Mouse (Mus musculus): Measurements from ENCODE around the gene Nadk. TPM values are rescaled to one million over a fixed set of nuclear protein-coding genes. Genes with fewer than 3 reads are reported as not detected.

Nadk gene
- polyA plus RNA-seq, 1 experiment from 2014 or later = 98.2 TPM

GRCm38 (mm10) chr4:155613264-155613663 lies 51.1 kb downstream of the Nadk start:
- Histone ChIP-seq H3K4me2 (ENCODE audit: low read depth, low read length) (no peak overlapping the region), H3K4me3 (ENCODE audit: low read length) (no peak overlapping the region), H3K27ac (ENCODE audit: low read length) (no peak overlapping the region), H3K4me1 (ENCODE audit: control insufficient read depth, insufficient read depth, low read length) (no peaks in the 10 kb centered on the region), H3K9ac (ENCODE audit: low read depth, low read length) (no peak overlapping the region), H3K27me3 (replicated peaks; ENCODE audit: control insufficient read depth, insufficient read depth, low read length) (no peaks in the 10 kb centered on the region), H3K36me3 (ENCODE audit: control insufficient read depth, insufficient read depth, low read length) (peaks cover 9% of the 10 kb centered on the region), H3K9me3 (ENCODE audit: control insufficient read depth, low read length) (no peaks in the 10 kb centered on the region)
- 91% methylated on average over 3 of the region's 3 CpGs for WGBS
- no peak for ATAC-seq

DNA sequence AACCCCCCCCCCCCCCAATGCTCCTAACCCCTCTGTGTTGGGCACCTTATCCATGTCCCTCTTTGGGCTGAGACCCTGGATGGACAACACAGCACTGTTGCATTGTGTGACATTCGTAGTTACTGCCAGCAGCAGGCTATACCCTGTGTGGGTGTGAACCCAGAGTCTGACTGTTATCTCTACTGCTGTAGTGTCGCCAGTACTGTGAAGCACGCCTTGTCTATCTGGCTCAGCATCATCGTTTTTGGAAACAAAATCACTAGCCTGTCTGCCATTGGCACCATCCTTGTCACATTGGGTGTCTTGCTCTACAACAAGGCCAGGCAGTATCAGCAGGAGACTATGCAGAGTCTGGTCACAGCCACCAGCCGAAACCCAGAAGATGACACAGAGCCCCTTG lies 56.1 kb downstream of the Nadk start:
- Histone ChIP-seq H3K27ac (ENCODE audit: low read length) (no peak overlapping the region), H3K4me1 (ENCODE audit: control insufficient read depth, insufficient read depth, low read length) (no peaks in the 10 kb centered on the region), H3K4me2 (ENCODE audit: low read depth, low read length) (no peak overlapping the region), H3K27me3 (replicated peaks; ENCODE audit: control insufficient read depth, insufficient read depth, low read length) (no peaks in the 10 kb centered on the region), H3K9ac (ENCODE audit: low read depth, low read length) (no peak overlapping the region), H3K4me3 (ENCODE audit: low read length) (no peak overlapping the region), H3K36me3 (ENCODE audit: control insufficient read depth, insufficient read depth, low read length) (peaks cover 11% of the 10 kb centered on the region; the same call in 1 of the 2 replicates), H3K9me3 (ENCODE audit: control insufficient read depth, low read length) (no peaks in the 10 kb centered on the region)
- 93% methylated on average over 5 of the region's 5 CpGs for WGBS
- ATAC-seq = no peak

- under 1% methylated on average over 84 of the region's 84 CpGs for WGBS
These were observed 62.4 kb downstream of the Nadk start, which contains the start of gene Cdk11b for GRCm38 (mm10) chr4:155624338-155625291. Cdk11b (plus strand) TSS chr4:155624854.

GRCm38 (mm10) chr4:155630267-155630666 lies 68.1 kb downstream of the Nadk start:
- H3K4me3 ChIP-seq (ENCODE audit: low read length) = no peak overlapping the region
- ATAC-seq = no peak
- H3K9ac ChIP-seq (ENCODE audit: low read depth, low read length) = no peak overlapping the region
- no peak overlapping the region for H3K27ac ChIP-seq (ENCODE audit: low read length)
- peaks cover 1% of the 10 kb centered on the region; the same call in 1 of the 2 replicates for H3K4me1 ChIP-seq (ENCODE audit: control insufficient read depth, insufficient read depth, low read length)
- no peaks in the 10 kb centered on the region for H3K9me3 ChIP-seq (ENCODE audit: control insufficient read depth, low read length)
- H3K36me3 ChIP-seq (ENCODE audit: control insufficient read depth, insufficient read depth, low read length) = peaks cover 11% of the 10 kb centered on the region; the same call in 1 of the 2 replicates
- WGBS = 88% methylated on average over 6 of the region's 6 CpGs
- H3K4me2 ChIP-seq (ENCODE audit: low read depth, low read length) = no peak overlapping the region
- no peaks in the 10 kb centered on the region for H3K27me3 ChIP-seq (replicated peaks; ENCODE audit: control insufficient read depth, insufficient read depth, low read length)

More at GRCm38 (mm10) chr4:155624338-155625291, 62.4 kb downstream of the Nadk start, which contains the start of gene Cdk11b:
- Histone ChIP-seq H3K9ac (ENCODE audit: low read depth, low read length) (peak within 1 kb of the TSS; percentile 90), H3K4me2 (ENCODE audit: low read depth, low read length) (peak within 1 kb of the TSS; percentile 83), H3K4me1 (ENCODE audit: control insufficient read depth, insufficient read depth, low read length) (peaks cover 6% of the 10 kb centered on the region), H3K27ac (ENCODE audit: low read length) (peak within 1 kb of the TSS; percentile 94), H3K27me3 (replicated peaks; ENCODE audit: control insufficient read depth, insufficient read depth, low read length) (no peaks in the 10 kb centered on the region), H3K36me3 (ENCODE audit: control insufficient read depth, insufficient read depth, low read length) (0 out of 2 replicates have a peak, but pooled peaks cover 3% of the 10 kb centered on the region), H3K9me3 (ENCODE audit: control insufficient read depth, low read length) (no peaks in the 10 kb centered on the region), H3K4me3 (ENCODE audit: low read length) (peak within 1 kb of the TSS; percentile 98)
- peak; percentile 100 for ATAC-seq

DNA sequence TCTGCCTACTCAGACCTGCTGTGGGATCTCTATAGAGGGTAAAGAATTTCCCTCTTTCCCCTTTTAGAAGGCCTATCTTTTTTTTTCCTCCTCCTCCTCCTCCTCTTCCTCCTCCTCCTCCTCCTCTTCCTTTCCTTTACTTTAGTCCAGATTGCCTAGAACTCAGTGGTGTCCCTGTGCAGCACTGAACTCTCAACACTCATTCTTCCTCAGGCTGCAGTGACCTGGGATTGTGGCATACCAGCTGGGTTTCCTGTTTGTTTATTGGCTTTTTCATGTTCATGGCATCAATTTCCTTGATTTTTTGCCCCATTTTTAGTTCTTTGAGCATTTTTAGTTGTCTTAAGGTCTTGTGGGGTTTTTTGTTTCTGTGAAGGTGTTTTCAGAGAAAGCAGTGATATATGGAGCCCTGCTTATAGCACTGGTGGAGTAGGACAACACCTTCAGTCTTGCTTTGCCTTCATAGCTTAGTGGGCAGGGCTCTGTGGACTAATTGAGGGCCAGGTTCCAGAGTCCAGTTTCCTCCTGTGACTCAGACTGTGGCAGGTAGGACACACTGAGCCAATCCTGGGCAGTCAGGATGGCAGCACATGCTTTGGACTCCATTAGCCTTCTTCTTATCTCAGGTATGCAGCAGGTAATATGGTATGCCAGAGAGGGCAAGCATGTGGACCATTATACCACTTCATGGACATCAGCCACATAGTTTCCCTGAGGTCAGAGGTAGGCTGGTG lies 73.8 kb downstream of the Nadk start:
- Histone ChIP-seq H3K27ac (ENCODE audit: low read length) (peak overlapping the region; percentile 69), H3K4me3 (ENCODE audit: low read length) (no peak overlapping the region), H3K4me1 (ENCODE audit: control insufficient read depth, insufficient read depth, low read length) (no peaks in the 10 kb centered on the region), H3K4me2 (ENCODE audit: low read depth, low read length) (no peak overlapping the region), H3K27me3 (replicated peaks; ENCODE audit: control insufficient read depth, insufficient read depth, low read length) (no peaks in the 10 kb centered on the region), H3K36me3 (ENCODE audit: control insufficient read depth, insufficient read depth, low read length) (peaks cover 7% of the 10 kb centered on the region; the same call in 1 of the 2 replicates), H3K9ac (ENCODE audit: low read depth, low read length) (no peak overlapping the region), H3K9me3 (ENCODE audit: control insufficient read depth, low read length) (no peaks in the 10 kb centered on the region)
- peak; percentile 99 for ATAC-seq

Other genes starting within 250 kb of the Nadk start
- gene Prkcz, start 201.0 kb upstream of the Nadk start, polyA plus RNA-seq (2015; fragmentation: Nextera tagmentation; extraction: Ambion mirVana) = 32.8 and 38.7 TPM in 2 replicates
- gene Gabrd, start 164.3 kb upstream of the Nadk start, polyA plus RNA-seq (2015; fragmentation: Nextera tagmentation; extraction: Ambion mirVana) = 0.11 and 0.15 TPM in 2 replicates
- 1.4 and 1.5 TPM in 2 replicates for gene Cfap74, start 153.2 kb upstream of the Nadk start, polyA plus RNA-seq (2015; fragmentation: Nextera tagmentation; extraction: Ambion mirVana)
- 4.3 and 7.3 TPM in 2 replicates for gene Tmem52, start 93.3 kb upstream of the Nadk start, polyA plus RNA-seq (2015; fragmentation: Nextera tagmentation; extraction: Ambion mirVana)
- 300 and 376 TPM in 2 replicates for gene Gnb1, start 71.0 kb upstream of the Nadk start, polyA plus RNA-seq (2015; fragmentation: Nextera tagmentation; extraction: Ambion mirVana)
- gene Slc35e2, start 39.0 kb downstream of the Nadk start, polyA plus RNA-seq (2015; fragmentation: Nextera tagmentation; extraction: Ambion mirVana) = 6.2 and 7.1 TPM in 2 replicates
- gene Cdk11b, start 62.5 kb downstream of the Nadk start, polyA plus RNA-seq (2015; fragmentation: Nextera tagmentation; extraction: Ambion mirVana) = 48.4 and 49.8 TPM in 2 replicates
- not detected in 2 replicates for gene Gm10563, start 83.0 kb downstream of the Nadk start, polyA plus RNA-seq (2015; fragmentation: Nextera tagmentation; extraction: Ambion mirVana)
- gene Mmp23, start 91.0 kb downstream of the Nadk start, polyA plus RNA-seq (2015; fragmentation: Nextera tagmentation; extraction: Ambion mirVana) = 39.6 and 41.3 TPM in 2 replicates
- 18.6 and 18.7 TPM in 2 replicates for gene Mib2, start 106.8 kb downstream of the Nadk start, polyA plus RNA-seq (2015; fragmentation: Nextera tagmentation; extraction: Ambion mirVana)
- 1.9 and 2.0 TPM in 2 replicates for gene Fndc10, start 132.0 kb downstream of the Nadk start, polyA plus RNA-seq (2015; fragmentation: Nextera tagmentation; extraction: Ambion mirVana)
- 155 and 163 TPM in 2 replicates for gene Ssu72, start 142.4 kb downstream of the Nadk start, polyA plus RNA-seq (2015; fragmentation: Nextera tagmentation; extraction: Ambion mirVana)
- 0.16 and 0.23 TPM in 2 replicates for gene Tmem240, start 172.4 kb downstream of the Nadk start, polyA plus RNA-seq (2015; fragmentation: Nextera tagmentation; extraction: Ambion mirVana)
- 142 and 150 TPM in 2 replicates for gene Atad3a, start 198.7 kb downstream of the Nadk start, polyA plus RNA-seq (2015; fragmentation: Nextera tagmentation; extraction: Ambion mirVana)
- 18.9 TPM in 2 replicates for gene Vwa1, start 212.3 kb downstream of the Nadk start, polyA plus RNA-seq (2015; fragmentation: Nextera tagmentation; extraction: Ambion mirVana)
- 0.89 and 1.1 TPM in 2 replicates for gene Tmem88b, start 223.5 kb downstream of the Nadk start, polyA plus RNA-seq (2015; fragmentation: Nextera tagmentation; extraction: Ambion mirVana)
- not detected in 2 replicates for gene Ankrd65, start 228.1 kb downstream of the Nadk start, polyA plus RNA-seq (2015; fragmentation: Nextera tagmentation; extraction: Ambion mirVana)
- gene Mrpl20, start 240.5 kb downstream of the Nadk start, polyA plus RNA-seq (2015; fragmentation: Nextera tagmentation; extraction: Ambion mirVana) = 210 and 226 TPM in 2 replicates

Measured in intestine, embryonic 16.5 days (tissue).